ENCODE assay signal across 8 mouse cellular contexts in genomic region chr19:38224685-38225060, GRCm38 (mm10). TPM values are rescaled to one million over a fixed set of nuclear protein-coding genes. Genes with fewer than 3 reads are reported as not detected.
DNase-seq lines count a peak whose midpoint lies in the region; ATAC-seq lines count a peak whose summit lies in the region.

No protein-coding gene starts in this region.

- H3K4me2 ChIP-seq in embryonic facial prominence, embryonic 11.5 days (ENCODE audit: low read depth, low read length) = peak overlapping the region; percentile 63
- H3K4me2 ChIP-seq in intestine, embryonic 15.5 days (replicated peaks) = peak overlapping the region; percentile 73
- peak overlapping the region; percentile 75 for H3K4me2 ChIP-seq in midbrain, embryonic 12.5 days (replicated peaks)

- no peak for ATAC-seq in erythroblast, adult 5-6 weeks (replicated peaks; ENCODE audit: low FRiP score, poor library complexity, severe bottlenecking)
- no peak for ATAC-seq in embryonic facial prominence, embryonic 11.5 days (replicated peaks; ENCODE audit: insufficient number of reproducible peaks, low FRiP score, low TSS enrichment, low read depth)
- no peak for ATAC-seq in intestine, embryonic 15.5 days
- ATAC-seq in midbrain, embryonic 12.5 days (ENCODE audit: low FRiP score, low read depth) = peak; percentile 3; the same call in 1 of the 2 replicates

- 18% methylated on average over 9 of the region's 9 CpGs for WGBS in embryonic facial prominence, embryonic 11.5 days
- 17% methylated on average over 9 of the region's 9 CpGs for WGBS in intestine, embryonic 15.5 days
- 6% methylated on average over 9 of the region's 9 CpGs for WGBS in midbrain, embryonic 12.5 days

- DNase-seq in A20 (ENCODE audit: low read depth, low spot score) (peak; percentile 3), adipocyte (ENCODE audit: low spot score) (no peak)
- DNase-seq in embryonic facial prominence, embryonic 11.5 days (ENCODE audit: low spot score) = no peak
- no peak for DNase-seq in adrenal gland, postnatal 14 days

- H3K4me1 ChIP-seq in erythroblast, embryonic 14.5 days (ENCODE audit: control insufficient read depth) = peaks cover 20% of the 10 kb centered on the region
- no peaks in the 10 kb centered on the region for H3K4me1 ChIP-seq in embryonic facial prominence, embryonic 11.5 days (ENCODE audit: control insufficient read depth, insufficient read depth, low read length)
- H3K4me1 ChIP-seq in intestine, embryonic 15.5 days (replicated peaks) = peaks cover 6% of the 10 kb centered on the region; the same call in 1 of the 2 replicates
- peaks cover 9% of the 10 kb centered on the region; the same call in 1 of the 2 replicates for H3K4me1 ChIP-seq in midbrain, embryonic 12.5 days

- peak overlapping the region; percentile 83 for H3K4me3 ChIP-seq in erythroblast, embryonic 14.5 days (replicated peaks)
- H3K4me3 ChIP-seq in embryonic facial prominence, embryonic 11.5 days (ENCODE audit: low read depth, low read length) = peak overlapping the region; percentile 63
- peak overlapping the region; percentile 79 for H3K4me3 ChIP-seq in intestine, embryonic 15.5 days (replicated peaks)
- H3K4me3 ChIP-seq in midbrain, embryonic 12.5 days = peak overlapping the region; percentile 54

- H3K9me3 ChIP-seq in erythroblast, embryonic 14.5 days (ENCODE audit: control insufficient read depth, low read length) = no peaks in the 10 kb centered on the region; the same call in 1 of the 2 replicates
- H3K9me3 ChIP-seq in embryonic facial prominence, embryonic 11.5 days (replicated peaks; ENCODE audit: control insufficient read depth, low read length) = no peaks in the 10 kb centered on the region
- H3K9me3 ChIP-seq in intestine, embryonic 15.5 days = no peaks in the 10 kb centered on the region
- H3K9me3 ChIP-seq in midbrain, embryonic 12.5 days = 0 out of 2 replicates have a peak, but pooled peaks cover 2% of the 10 kb centered on the region

- no peaks in the 10 kb centered on the region for H3K27me3 ChIP-seq in erythroblast, embryonic 14.5 days (ENCODE audit: control insufficient read depth)
- no peaks in the 10 kb centered on the region for H3K27me3 ChIP-seq in embryonic facial prominence, embryonic 11.5 days (ENCODE audit: control insufficient read depth, insufficient read depth, low read length)
- no peaks in the 10 kb centered on the region for H3K27me3 ChIP-seq in intestine, embryonic 15.5 days (replicated peaks)
- H3K27me3 ChIP-seq in midbrain, embryonic 12.5 days = no peaks in the 10 kb centered on the region

- no peaks in the 10 kb centered on the region; the same call in 1 of the 2 replicates for H3K36me3 ChIP-seq in erythroblast, embryonic 14.5 days (ENCODE audit: control insufficient read depth)
- H3K36me3 ChIP-seq in embryonic facial prominence, embryonic 11.5 days (replicated peaks; ENCODE audit: control insufficient read depth, insufficient read depth, low read depth, low read length) = no peaks in the 10 kb centered on the region
- H3K36me3 ChIP-seq in intestine, embryonic 15.5 days = no peaks in the 10 kb centered on the region
- H3K36me3 ChIP-seq in midbrain, embryonic 12.5 days = no peaks in the 10 kb centered on the region

- H3K27ac ChIP-seq in embryonic facial prominence, embryonic 11.5 days (replicated peaks; ENCODE audit: low read depth, low read length) = no peak overlapping the region; the same call in 1 of the 2 replicates
- no peak overlapping the region for H3K27ac ChIP-seq in intestine, embryonic 15.5 days
- peak overlapping the region; percentile 93 for H3K27ac ChIP-seq in midbrain, embryonic 12.5 days (replicated peaks)

- peak overlapping the region; percentile 67 for H3K9ac ChIP-seq in embryonic facial prominence, embryonic 11.5 days (replicated peaks; ENCODE audit: low read length)
- peak overlapping the region; percentile 30; the same call in 1 of the 2 replicates for H3K9ac ChIP-seq in intestine, embryonic 15.5 days
- peak overlapping the region; percentile 62 for H3K9ac ChIP-seq in midbrain, embryonic 12.5 days (replicated peaks)

RNA-seq across cellular contexts. Expression of gene Fra10ac1, which starts 0.7 kb away (rescaled TPM):
- 0.24 and 0.31 TPM in 2 replicates for polyA plus RNA-seq in erythroblast, embryonic 14.5 days (2012)
- 6.3 and 7.3 TPM in 2 replicates for total RNA-seq in erythroblast, adult 5-6 weeks (2015; ENCODE audit: low replicate concordance)
- 4.5 and 6.1 TPM in 2 replicates for total RNA-seq in erythroblast, adult 5-6 weeks (2017; ENCODE audit: low replicate concordance)
- 43.8 and 46.4 TPM in 2 replicates for polyA plus RNA-seq in embryonic facial prominence, embryonic 11.5 days (2014; fragmentation: Nextera tagmentation; extraction: Ambion mirVana)
- 32.5 and 34.9 TPM in 2 replicates for polyA plus RNA-seq in intestine, embryonic 15.5 days (2015; fragmentation: Nextera tagmentation; extraction: Ambion mirVana)
- 51.5 and 53.0 TPM in 2 replicates for polyA plus RNA-seq in midbrain, embryonic 12.5 days (2016; fragmentation: Nextera tagmentation; extraction: Ambion mirVana)
- total RNA-seq in adrenal gland, postnatal 14 days (2021) = 18.9 and 23.2 TPM in 2 replicates

RNA-seq across cellular contexts. Expression of gene Lgi1, which starts 39.7 kb away (rescaled TPM):
- polyA plus RNA-seq in erythroblast, embryonic 14.5 days (2012) = not detected in 2 replicates
- total RNA-seq in erythroblast, adult 5-6 weeks (2015; ENCODE audit: low replicate concordance) = 0.21 TPM in 1 of 2 replicates, not detected in the other
- total RNA-seq in erythroblast, adult 5-6 weeks (2017; ENCODE audit: low replicate concordance) = not detected in 2 replicates
- 1.4 and 2.3 TPM in 2 replicates for polyA plus RNA-seq in embryonic facial prominence, embryonic 11.5 days (2014; fragmentation: Nextera tagmentation; extraction: Ambion mirVana)
- 0.40 and 0.64 TPM in 2 replicates for polyA plus RNA-seq in intestine, embryonic 15.5 days (2015; fragmentation: Nextera tagmentation; extraction: Ambion mirVana)
- polyA plus RNA-seq in midbrain, embryonic 12.5 days (2016; fragmentation: Nextera tagmentation; extraction: Ambion mirVana) = 3.6 and 4.1 TPM in 2 replicates
- 2.6 and 3.5 TPM in 2 replicates for total RNA-seq in adrenal gland, postnatal 14 days (2021)

Comparison
In these comparisons a context has a peak if more than half of its experiments do, and no peak if none do; other contexts are left out.
1. RNA of gene Fra10ac1, which starts 0.7 kb away (polyA plus RNA-seq): 51.5 to 53.0 TPM in midbrain, embryonic 12.5 days, 43.8 to 46.4 TPM in embryonic facial prominence, embryonic 11.5 days and 32.5 to 34.9 TPM in intestine, embryonic 15.5 days; 0.24 to 0.31 TPM in erythroblast, embryonic 14.5 days; every median in the first group is over 10 times any median in the second.
2. Peak in every context shown above with its lines, with median percentiles within 50 percentile points of each other: H3K4me3 ChIP-seq, H3K4me2 ChIP-seq and H3K9ac ChIP-seq.